Mouse (Mus musculus) stomach, postnatal 0 days (tissue): ENCODE measurements around the gene Tmem260.

Experiments used
- CTCF ChIP-seq: IDR thresholded peaks from 2 replicates; pipeline ENCODE4 v1.5.1; 2016; ENCODE audit warnings: antibody characterized with exemption, low read depth, mild to moderate bottlenecking, moderate library complexity
- EP300 ChIP-seq: optimal IDR thresholded peaks from 2 replicates; pipeline ENCODE3; 2016; ENCODE audit warnings: antibody characterized with exemption

DNA sequence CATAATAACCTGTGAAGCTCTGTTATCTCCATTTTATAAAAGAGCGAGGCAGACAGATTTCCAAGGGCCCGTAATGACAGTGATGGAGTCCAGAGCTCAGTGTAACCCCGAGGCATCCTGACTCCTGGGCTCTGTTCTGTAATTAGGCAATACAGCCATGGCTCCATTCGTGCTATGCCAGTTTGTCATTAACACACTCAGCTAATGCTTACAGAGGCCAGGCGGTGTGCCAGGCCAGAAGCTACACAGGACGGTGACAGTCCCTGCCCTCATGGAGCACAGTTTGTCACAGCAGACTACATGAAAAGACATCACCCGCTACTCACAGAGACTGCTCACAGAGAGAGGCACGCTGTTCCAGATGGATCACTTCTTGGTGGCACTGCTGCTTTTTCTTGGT lies 61.5 kb downstream of the Tmem260 start:
- TF ChIP-seq CTCF (no peak), EP300 (no peak)
